Mouse (Mus musculus) frontal cortex, postnatal 10 days (tissue): ENCODE measurements around the gene Lrrc73.

ENCODE experiments used
- DNase-seq, 2 experiments: peaks; one replicate each; pipeline ENCODE4 v3.0.0; 2022; ENCODE audit warnings: low spot score in 2 of 2, mixed read lengths in 1 of 2

Gene Lrrc73

DNA sequence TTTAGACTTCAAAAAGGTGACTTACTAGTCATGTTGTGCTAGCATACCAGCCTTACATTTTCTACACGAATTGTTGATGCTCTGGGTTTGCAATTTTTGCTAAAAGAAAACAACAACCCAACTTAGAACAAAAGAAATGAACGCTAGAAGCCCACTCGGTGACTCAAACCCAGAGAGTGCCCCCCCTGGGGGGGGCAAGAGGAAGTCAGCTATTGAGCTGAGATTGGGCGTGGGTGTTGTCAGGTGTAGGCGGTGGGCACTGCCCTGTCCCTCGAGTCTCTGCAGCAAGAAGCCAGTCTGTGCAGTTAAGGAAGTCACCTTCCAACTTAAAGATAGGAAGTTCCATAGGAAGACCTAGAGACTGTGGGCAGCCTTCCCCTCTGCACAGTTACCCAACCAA, 43.3 kb downstream of the Lrrc73 start:
- DNase-seq, result no peak

DNA sequence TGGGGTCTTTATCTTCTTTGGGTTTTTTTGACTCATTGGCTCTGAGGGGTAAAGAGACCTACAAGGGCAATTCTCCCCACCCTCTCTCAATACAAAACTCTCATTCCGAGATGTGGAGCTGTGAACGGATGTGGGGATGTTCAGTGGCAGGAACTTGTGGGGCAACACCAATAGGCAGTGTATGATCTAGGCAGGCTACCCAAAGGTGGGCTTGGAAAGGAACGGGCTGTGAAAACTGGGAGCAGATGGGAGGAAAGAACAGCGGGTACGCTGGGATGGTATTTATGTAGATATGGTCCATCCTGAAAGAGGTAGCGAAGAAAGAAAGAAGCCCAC, 43.7 kb downstream of the Lrrc73 start:
- DNase-seq, result no peak

- DNase-seq, result peak in 1 of 2 experiments; percentile 41
Observed at GRCm38 (mm10) chr17:46297364-46298219, 44.3 kb downstream of the Lrrc73 start, which contains the start of gene Dlk2. Gene Dlk2, plus strand, starts transcription at chr17:46297421.

- peak; percentile 55 to 84 for DNase-seq
Observed at GRCm38 (mm10) chr17:46298220-46298913, 45.0 kb downstream of the Lrrc73 start.

- DNase-seq, result no peak
Observed at GRCm38 (mm10) chr17:46301892-46302291, 48.6 kb downstream of the Lrrc73 start.

GRCm38 (mm10) chr17:46304184-46304583, 50.9 kb downstream of the Lrrc73 start:
- DNase-seq, result no peak
